Mouse (Mus musculus): Measurements from ENCODE around the gene Rab43. TPM values are rescaled to one million over a fixed set of nuclear protein-coding genes. Genes with fewer than 3 reads are reported as not detected.

Gene Rab43
- polyA plus RNA-seq, 2 experiments, result 13.3 to 14.3 TPM

DNA sequence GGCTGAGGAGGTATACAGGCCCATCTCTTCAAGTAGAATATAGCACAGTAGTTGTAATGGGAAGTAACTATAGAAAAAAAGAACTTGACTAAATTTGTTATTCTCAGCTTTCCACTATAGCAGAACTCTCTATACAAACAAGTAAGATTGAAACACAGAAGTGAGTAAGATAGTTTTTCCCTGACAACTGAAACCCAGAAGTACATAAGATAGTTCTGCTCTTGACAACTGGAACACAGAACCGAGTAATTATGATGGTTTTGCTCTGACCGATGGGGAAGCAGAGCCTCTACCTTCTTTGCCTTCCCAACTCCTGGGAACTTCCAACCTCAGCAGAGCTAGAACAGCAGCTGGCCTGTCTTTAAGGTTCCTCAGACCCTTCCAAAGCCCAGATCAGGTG is 2.8 kb downstream of the Rab43 start:
- H3K4me2 ChIP-seq (replicated peaks; ENCODE audit: low read depth, low read length, severe bottlenecking), result no peak overlapping the region
- ATAC-seq (ENCODE audit: low FRiP score, low read depth) (no peak), DNase-seq (ENCODE audit: low spot score) (no peak)
- no peak overlapping the region for H3K9ac ChIP-seq (ENCODE audit: low read depth, low read length, severe bottlenecking)
- H3K27ac ChIP-seq (replicated peaks; ENCODE audit: low read depth, low read length), result no peak overlapping the region; the same call in 1 of the 2 replicates
- H3K9me3 ChIP-seq (ENCODE audit: control insufficient read depth, low read length), result no peaks in the 10 kb centered on the region
- peaks cover 10% of the 10 kb centered on the region for H3K36me3 ChIP-seq (ENCODE audit: control insufficient read depth, insufficient read depth, low read length)
- H3K27me3 ChIP-seq (ENCODE audit: control insufficient read depth, insufficient read depth, low read length), result no peaks in the 10 kb centered on the region
- peaks cover 10% of the 10 kb centered on the region for H3K4me1 ChIP-seq (ENCODE audit: control insufficient read depth, insufficient read depth, low read length)
- TF ChIP-seq POLR2A (IDR thresholded peaks at IDR 0.05; ENCODE audit: borderline replicate concordance, extremely low read depth, insufficient read depth, insufficient read length), result no peak
- no peak overlapping the region for H3K4me3 ChIP-seq (replicated peaks; ENCODE audit: low read length)
- 90% methylated on average over 2 of the region's 2 CpGs for WGBS

DNA sequence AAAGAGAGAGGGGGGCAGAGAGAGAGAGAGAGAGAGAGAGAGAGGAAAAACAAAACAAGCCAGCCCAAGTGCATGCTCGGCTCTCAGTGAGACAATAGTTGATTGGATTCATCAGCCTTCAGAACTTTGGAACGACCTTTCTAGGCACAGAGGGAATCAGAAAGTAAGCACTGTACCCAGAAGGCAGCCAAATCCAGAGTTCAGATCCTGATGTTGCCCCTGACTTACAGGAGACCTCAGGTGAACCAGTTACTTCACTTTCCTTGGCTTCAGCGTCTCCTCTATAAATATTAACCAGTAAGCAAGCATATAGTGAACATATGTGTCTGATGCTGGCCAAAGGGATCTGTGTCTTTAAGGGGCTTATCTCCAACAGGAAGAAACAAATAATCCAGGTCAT is 3.4 kb downstream of the Rab43 start:
- H3K27ac ChIP-seq (replicated peaks; ENCODE audit: low read depth, low read length), result no peak overlapping the region
- H3K9ac ChIP-seq (ENCODE audit: low read depth, low read length, severe bottlenecking), result no peak overlapping the region
- ATAC-seq (ENCODE audit: low FRiP score, low read depth) (no peak), DNase-seq (ENCODE audit: low spot score) (no peak)
- TF ChIP-seq POLR2A (IDR thresholded peaks at IDR 0.05; ENCODE audit: borderline replicate concordance, extremely low read depth, insufficient read depth, insufficient read length), result no peak
- 83% methylated on average over 3 of the region's 3 CpGs for WGBS
- no peak overlapping the region for H3K4me2 ChIP-seq (replicated peaks; ENCODE audit: low read depth, low read length, severe bottlenecking)
- H3K4me1 ChIP-seq (ENCODE audit: control insufficient read depth, insufficient read depth, low read length), result peaks cover 10% of the 10 kb centered on the region
- peaks cover 6% of the 10 kb centered on the region for H3K36me3 ChIP-seq (ENCODE audit: control insufficient read depth, insufficient read depth, low read length)
- no peak overlapping the region for H3K4me3 ChIP-seq (replicated peaks; ENCODE audit: low read length)
- no peaks in the 10 kb centered on the region for H3K27me3 ChIP-seq (ENCODE audit: control insufficient read depth, insufficient read depth, low read length)
- H3K9me3 ChIP-seq (ENCODE audit: control insufficient read depth, low read length), result no peaks in the 10 kb centered on the region

DNA sequence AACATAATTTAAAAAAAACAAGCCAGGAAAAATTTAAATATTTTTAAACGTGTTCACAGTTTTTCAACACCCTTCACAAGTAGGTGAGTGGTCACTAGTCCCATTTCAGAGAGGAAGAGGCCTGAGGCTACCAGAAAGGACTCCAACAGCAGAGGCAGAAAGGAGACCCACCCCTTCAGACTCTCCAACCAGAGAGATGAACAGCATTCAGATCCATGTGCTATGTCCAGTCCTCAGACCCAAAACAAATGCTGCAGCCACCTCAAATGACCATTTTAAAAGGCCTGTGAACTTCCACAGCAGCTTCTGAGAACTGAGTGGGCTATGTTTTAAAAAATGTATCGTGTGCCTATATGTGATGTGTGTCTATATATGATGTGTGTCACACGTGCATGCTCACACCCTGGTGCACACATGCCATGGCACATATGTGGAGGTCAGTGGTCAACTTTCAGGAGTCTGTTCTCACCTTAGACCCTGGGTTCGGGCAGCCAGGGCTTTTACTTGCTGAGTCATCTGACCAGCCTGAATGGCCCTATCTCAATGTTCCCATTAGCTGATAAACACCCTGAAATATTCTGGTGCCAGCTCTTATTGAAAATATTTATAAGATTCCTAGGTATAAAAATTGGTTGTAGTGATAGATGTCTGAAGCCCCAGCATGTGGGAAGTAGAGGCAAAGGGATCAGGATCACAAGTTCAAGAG is 4.1 kb downstream of the Rab43 start:
- WGBS, result 80% methylated on average over 4 of the region's 4 CpGs
- TF ChIP-seq POLR2A (IDR thresholded peaks at IDR 0.05; ENCODE audit: borderline replicate concordance, extremely low read depth, insufficient read depth, insufficient read length), result no peak
- no peak overlapping the region for H3K27ac ChIP-seq (replicated peaks; ENCODE audit: low read depth, low read length)
- DNase-seq (ENCODE audit: low spot score), result no peak
- no peak overlapping the region for H3K4me3 ChIP-seq (replicated peaks; ENCODE audit: low read length)
- H3K9me3 ChIP-seq (ENCODE audit: control insufficient read depth, low read length), result no peaks in the 10 kb centered on the region
- H3K4me2 ChIP-seq (replicated peaks; ENCODE audit: low read depth, low read length, severe bottlenecking), result no peak overlapping the region
- peaks cover 10% of the 10 kb centered on the region for H3K4me1 ChIP-seq (ENCODE audit: control insufficient read depth, insufficient read depth, low read length)
- peaks cover 3% of the 10 kb centered on the region; the same call in 1 of the 2 replicates for H3K36me3 ChIP-seq (ENCODE audit: control insufficient read depth, insufficient read depth, low read length)
- no peak overlapping the region for H3K9ac ChIP-seq (ENCODE audit: low read depth, low read length, severe bottlenecking)
- no peak for ATAC-seq (ENCODE audit: low FRiP score, low read depth)
- no peaks in the 10 kb centered on the region for H3K27me3 ChIP-seq (ENCODE audit: control insufficient read depth, insufficient read depth, low read length)

DNA sequence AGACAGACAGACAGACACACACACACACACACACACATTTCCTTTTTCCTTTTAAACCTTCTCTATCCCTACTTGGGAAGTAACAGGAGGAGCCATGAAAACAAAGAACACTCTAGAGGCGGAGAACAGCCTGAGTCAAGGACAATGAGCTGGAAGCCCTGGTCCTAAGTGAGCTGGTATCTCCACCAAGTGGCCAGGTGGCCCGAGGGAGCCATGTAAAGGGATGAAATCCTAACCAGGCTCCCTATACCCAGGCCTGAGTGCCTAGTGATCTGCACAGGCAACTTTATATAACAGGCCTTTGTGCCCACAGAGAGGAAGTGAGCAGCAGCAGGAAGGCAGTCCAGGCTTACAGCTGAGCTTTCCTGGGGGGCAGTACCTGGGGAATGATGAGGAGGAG is 5.1 kb downstream of the Rab43 start:
- 59% methylated on average over 2 of the region's 2 CpGs for WGBS
- ATAC-seq (ENCODE audit: low FRiP score, low read depth) (no peak), DNase-seq (ENCODE audit: low spot score) (no peak)
- H3K4me3 ChIP-seq (replicated peaks; ENCODE audit: low read length), result no peak overlapping the region
- TF ChIP-seq POLR2A (IDR thresholded peaks at IDR 0.05; ENCODE audit: borderline replicate concordance, extremely low read depth, insufficient read depth, insufficient read length), result no peak
- no peaks in the 10 kb centered on the region for H3K27me3 ChIP-seq (ENCODE audit: control insufficient read depth, insufficient read depth, low read length)
- no peak overlapping the region for H3K4me2 ChIP-seq (replicated peaks; ENCODE audit: low read depth, low read length, severe bottlenecking)
- H3K36me3 ChIP-seq (ENCODE audit: control insufficient read depth, insufficient read depth, low read length), result 0 out of 2 replicates have a peak, but pooled peaks cover 3% of the 10 kb centered on the region
- peaks cover 6% of the 10 kb centered on the region; the same call in 1 of the 2 replicates for H3K4me1 ChIP-seq (ENCODE audit: control insufficient read depth, insufficient read depth, low read length)
- H3K9ac ChIP-seq (ENCODE audit: low read depth, low read length, severe bottlenecking), result no peak overlapping the region
- H3K27ac ChIP-seq (replicated peaks; ENCODE audit: low read depth, low read length), result no peak overlapping the region
- no peaks in the 10 kb centered on the region for H3K9me3 ChIP-seq (ENCODE audit: control insufficient read depth, low read length)

DNA sequence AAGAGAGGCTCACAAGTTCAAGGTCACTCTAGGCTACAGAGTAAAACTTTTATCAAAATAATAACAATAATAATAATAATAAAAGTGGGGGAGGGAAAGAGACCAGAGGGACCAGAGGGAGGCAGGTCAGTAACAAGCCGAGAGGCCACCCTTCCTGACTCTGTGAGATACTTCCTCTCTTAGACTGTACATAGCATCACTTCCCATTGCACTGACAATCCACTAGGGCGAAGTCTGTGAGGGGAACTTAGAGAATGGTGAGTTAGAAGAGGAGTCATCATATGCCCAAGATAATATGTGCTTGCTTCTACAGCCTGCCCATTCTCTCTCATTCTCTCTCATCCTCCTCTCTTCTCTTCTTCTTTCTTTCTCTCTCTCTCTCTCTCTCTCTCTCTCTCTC is 5.9 kb downstream of the Rab43 start:
- H3K36me3 ChIP-seq (ENCODE audit: control insufficient read depth, insufficient read depth, low read length), result 0 out of 2 replicates have a peak, but pooled peaks cover 3% of the 10 kb centered on the region
- DNase-seq (ENCODE audit: low spot score) (no peak), ATAC-seq (ENCODE audit: low FRiP score, low read depth) (no peak)
- H3K4me1 ChIP-seq (ENCODE audit: control insufficient read depth, insufficient read depth, low read length), result peaks cover 6% of the 10 kb centered on the region; the same call in 1 of the 2 replicates
- H3K27ac ChIP-seq (replicated peaks; ENCODE audit: low read depth, low read length), result no peak overlapping the region
- H3K9me3 ChIP-seq (ENCODE audit: control insufficient read depth, low read length), result no peaks in the 10 kb centered on the region
- H3K4me3 ChIP-seq (replicated peaks; ENCODE audit: low read length), result no peak overlapping the region
- TF ChIP-seq POLR2A (IDR thresholded peaks at IDR 0.05; ENCODE audit: borderline replicate concordance, extremely low read depth, insufficient read depth, insufficient read length), result no peak
- no peaks in the 10 kb centered on the region for H3K27me3 ChIP-seq (ENCODE audit: control insufficient read depth, insufficient read depth, low read length)
- 82% methylated on average over 2 of the region's 2 CpGs for WGBS
- no peak overlapping the region for H3K4me2 ChIP-seq (replicated peaks; ENCODE audit: low read depth, low read length, severe bottlenecking)
- no peak overlapping the region for H3K9ac ChIP-seq (ENCODE audit: low read depth, low read length, severe bottlenecking)
